Comparison of ENCODE assay signal across 7 mouse cellular contexts in the genomic region with DNA sequence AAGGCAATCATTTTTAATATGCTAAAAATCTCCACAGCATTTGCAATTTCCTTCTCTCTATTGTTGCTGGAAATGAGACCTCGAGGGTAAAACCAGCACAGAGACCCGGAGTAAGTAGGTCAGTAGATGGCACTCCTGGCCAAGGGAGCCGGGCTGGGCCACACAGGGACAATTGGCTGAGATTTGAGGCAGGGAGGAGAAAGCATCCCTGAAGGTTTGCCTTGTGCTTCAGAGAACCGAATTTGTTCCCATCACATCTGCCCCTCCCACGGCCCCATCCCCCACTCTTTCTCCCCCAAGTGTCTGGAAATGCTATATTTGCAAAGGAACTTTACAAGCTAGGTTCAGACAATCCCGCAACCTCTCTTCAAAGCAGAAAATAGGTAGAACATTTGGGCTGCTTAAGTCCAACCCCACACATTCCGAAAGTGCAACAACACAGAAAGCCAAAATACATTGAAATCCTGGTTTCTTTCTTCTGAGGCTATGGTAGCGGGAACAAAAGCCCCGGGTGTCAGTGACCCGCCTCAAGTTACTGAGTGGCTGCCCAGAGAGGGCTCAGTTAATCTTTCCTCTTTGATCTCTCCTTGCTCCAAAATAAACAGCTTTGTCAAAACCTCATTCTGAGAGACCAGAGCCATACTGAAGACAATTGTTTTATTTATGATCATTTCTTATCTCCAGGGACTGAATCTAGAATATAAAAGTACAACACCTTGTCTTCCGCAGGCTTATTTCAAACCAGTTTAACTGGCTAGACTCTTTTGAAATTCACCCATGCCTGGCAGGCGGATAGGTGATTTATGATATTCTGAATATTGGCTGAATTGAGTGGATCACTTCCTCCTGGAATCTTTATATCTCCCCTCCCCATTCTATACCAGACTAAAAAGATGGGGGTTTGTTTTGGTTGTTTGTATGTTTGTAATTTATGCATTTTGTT.
DNase-seq lines count a peak whose midpoint lies in the region; ATAC-seq and TF ChIP-seq lines count a peak whose summit lies in the region.

No protein-coding gene starts in this region.

- in situ Hi-C loops in Patski (cut with MboI; ENCODE audit: low pct_unique_long_range_greater_than_20kb): loop anchor here (5.0 kb wide), 4 partner anchors 232 to 737 kb away; a partner anchor contains a TSS

- 0 out of 2 replicates have a peak overlapping the region, but pooled peaks have one; percentile 14 for H3K9ac ChIP-seq in forebrain, embryonic 14.5 days (ENCODE audit: low read length)
- H3K9ac ChIP-seq in hindbrain, embryonic 14.5 days: peak overlapping the region; percentile 17; the same call in 1 of the 2 replicates
- H3K9ac ChIP-seq in midbrain, embryonic 11.5 days (ENCODE audit: low read length): peak overlapping the region; percentile 42; the same call in 1 of the 2 replicates
- no peak overlapping the region for H3K9ac ChIP-seq in stomach, embryonic 15.5 days

- H3K4me1 ChIP-seq in forebrain, embryonic 14.5 days (ENCODE audit: control insufficient read depth, insufficient read depth, low read length): peaks cover 10% of the 10 kb centered on the region
- peaks cover 14% of the 10 kb centered on the region for H3K4me1 ChIP-seq in hindbrain, embryonic 14.5 days (replicated peaks; ENCODE audit: control insufficient read depth, insufficient read depth, low read length)
- H3K4me1 ChIP-seq in midbrain, embryonic 11.5 days (ENCODE audit: control insufficient read depth, insufficient read depth, low read length): peaks cover 11% of the 10 kb centered on the region
- peaks cover 6% of the 10 kb centered on the region; the same call in 1 of the 2 replicates for H3K4me1 ChIP-seq in stomach, embryonic 15.5 days

- peak; percentile 74 for TF ChIP-seq CTCF in Patski (IDR thresholded peaks at IDR 0.05)

- no peak for DNase-seq in Patski (ENCODE audit: low read depth, low spot score)
- peak; percentile 72 for DNase-seq in forebrain, embryonic 14.5 days (ENCODE audit: low spot score)
- peak; percentile 67 for DNase-seq in hindbrain, embryonic 14.5 days (ENCODE audit: low spot score)
- DNase-seq in layer of hippocampus, postnatal 36 days: peak; percentile 55 to 60
- DNase-seq in midbrain, embryonic 11.5 days (ENCODE audit: low spot score, missing footprints): peak; percentile 96

- H3K36me3 ChIP-seq in forebrain, embryonic 14.5 days (ENCODE audit: control insufficient read depth, insufficient read depth, low read length): peaks cover 28% of the 10 kb centered on the region
- peaks cover 31% of the 10 kb centered on the region for H3K36me3 ChIP-seq in hindbrain, embryonic 14.5 days (replicated peaks; ENCODE audit: control insufficient read depth, insufficient read depth)
- H3K36me3 ChIP-seq in midbrain, embryonic 11.5 days (ENCODE audit: control insufficient read depth, insufficient read depth, low read length): peaks cover 5% of the 10 kb centered on the region
- H3K36me3 ChIP-seq in stomach, embryonic 15.5 days: 0 out of 2 replicates have a peak, but pooled peaks cover 3% of the 10 kb centered on the region

- no peaks in the 10 kb centered on the region for H3K27me3 ChIP-seq in Patski
- H3K27me3 ChIP-seq in forebrain, embryonic 14.5 days (replicated peaks; ENCODE audit: control insufficient read depth, insufficient read depth, low read length): no peaks in the 10 kb centered on the region
- no peaks in the 10 kb centered on the region for H3K27me3 ChIP-seq in hindbrain, embryonic 14.5 days (ENCODE audit: control insufficient read depth, insufficient read depth, low read length)
- no peaks in the 10 kb centered on the region for H3K27me3 ChIP-seq in midbrain, embryonic 11.5 days (ENCODE audit: control insufficient read depth, insufficient read depth, low read length)
- no peaks in the 10 kb centered on the region for H3K27me3 ChIP-seq in stomach, embryonic 15.5 days (replicated peaks)

- H3K4me3 ChIP-seq in forebrain, embryonic 14.5 days (ENCODE audit: low read depth, low read length): no peak overlapping the region
- no peak overlapping the region for H3K4me3 ChIP-seq in hindbrain, embryonic 14.5 days (replicated peaks; ENCODE audit: low read length)
- H3K4me3 ChIP-seq in midbrain, embryonic 11.5 days (ENCODE audit: low read depth, low read length): no peak overlapping the region
- H3K4me3 ChIP-seq in stomach, embryonic 15.5 days (replicated peaks): no peak overlapping the region

- ATAC-seq in Patski: no peak
- ATAC-seq in cerebellum, adult (ENCODE audit: insufficient number of reproducible peaks, low FRiP score, low TSS enrichment): peak; percentile 95
- peak; percentile 73 for ATAC-seq in forebrain, embryonic 14.5 days
- peak; percentile 87 for ATAC-seq in hindbrain, embryonic 14.5 days (ENCODE audit: low FRiP score)
- ATAC-seq in midbrain, embryonic 11.5 days (ENCODE audit: low FRiP score): peak; percentile 88
- peak; percentile 60; the same call in 1 of the 2 replicates for ATAC-seq in stomach, embryonic 15.5 days (ENCODE audit: insufficient read depth, low FRiP score, low read depth)

- H3K27ac ChIP-seq in forebrain, embryonic 14.5 days (ENCODE audit: low read depth, low read length): no peak overlapping the region
- H3K27ac ChIP-seq in hindbrain, embryonic 14.5 days: peak overlapping the region; percentile 27; the same call in 1 of the 2 replicates
- peak overlapping the region; percentile 40; the same call in 1 of the 2 replicates for H3K27ac ChIP-seq in midbrain, embryonic 11.5 days (ENCODE audit: low read depth, low read length)
- H3K27ac ChIP-seq in stomach, embryonic 15.5 days: no peak overlapping the region

- 16% methylated on average over 12 of the region's 12 CpGs for WGBS in forebrain, embryonic 14.5 days
- 10% methylated on average over 12 of the region's 12 CpGs for WGBS in hindbrain, embryonic 14.5 days
- 6% methylated on average over 12 of the region's 12 CpGs for WGBS in midbrain, embryonic 11.5 days
- 32% methylated on average over 12 of the region's 12 CpGs for WGBS in stomach, embryonic 15.5 days

- CTCF ChIA-PET in Patski (lab: Charles Lee): interaction anchor here (1.2 to 1.5 kb wide), 2 partner anchors 250 to 513 kb away, joined by 3 to 4 read pairs; no protein-coding TSS in a partner anchor

- 0 out of 2 replicates have a peak overlapping the region, but pooled peaks have one; percentile 0 for H3K4me2 ChIP-seq in forebrain, embryonic 14.5 days (ENCODE audit: low read length)
- H3K4me2 ChIP-seq in hindbrain, embryonic 14.5 days (replicated peaks): 0 out of 2 replicates have a peak overlapping the region, but pooled peaks have one; percentile 6
- H3K4me2 ChIP-seq in midbrain, embryonic 11.5 days: peak overlapping the region; percentile 28
- H3K4me2 ChIP-seq in stomach, embryonic 15.5 days: no peak overlapping the region

- H3K9me3 ChIP-seq in forebrain, embryonic 14.5 days (replicated peaks; ENCODE audit: control insufficient read depth, low read length): no peaks in the 10 kb centered on the region
- H3K9me3 ChIP-seq in hindbrain, embryonic 14.5 days (ENCODE audit: control insufficient read depth, low read length): no peaks in the 10 kb centered on the region
- H3K9me3 ChIP-seq in midbrain, embryonic 11.5 days (ENCODE audit: control insufficient read depth, low read length): no peaks in the 10 kb centered on the region
- no peaks in the 10 kb centered on the region for H3K9me3 ChIP-seq in stomach, embryonic 15.5 days

- POLR2A ChIA-PET in Patski (lab: Charles Lee): no interaction called here

Comparison
In these comparisons a context has a peak if more than half of its experiments do, and no peak if none do; other contexts are left out.
1. H3K27ac ChIP-seq: peak in hindbrain, embryonic 14.5 days (single experiment) and midbrain, embryonic 11.5 days (single experiment); none in forebrain, embryonic 14.5 days (single experiment) and stomach, embryonic 15.5 days (single experiment).